ENCODE assay signal across 8 mouse cellular contexts in genomic region chr9:107872350-107873098, GRCm38 (mm10). TPM values are rescaled to one million over a fixed set of nuclear protein-coding genes. Genes with fewer than 3 reads are reported as not detected.
DNase-seq lines count a peak whose midpoint lies in the region; ATAC-seq lines count a peak whose summit lies in the region.

No protein-coding gene starts in this region.

- H3K27ac ChIP-seq in brown adipose tissue, adult 24 weeks (replicated peaks; ENCODE audit: low read depth, low read length), result peak overlapping the region; percentile 90
- H3K27ac ChIP-seq in heart, embryonic 13.5 days (replicated peaks), result peak overlapping the region; percentile 96
- peak overlapping the region; percentile 98 for H3K27ac ChIP-seq in liver, embryonic 12.5 days
- peak overlapping the region; percentile 98 for H3K27ac ChIP-seq in stomach, embryonic 15.5 days

- no peaks in the 10 kb centered on the region for H3K9me3 ChIP-seq in heart, embryonic 13.5 days
- no peaks in the 10 kb centered on the region for H3K9me3 ChIP-seq in liver, embryonic 12.5 days (replicated peaks)
- no peaks in the 10 kb centered on the region for H3K9me3 ChIP-seq in stomach, embryonic 15.5 days

- no peaks in the 10 kb centered on the region for H3K27me3 ChIP-seq in heart, embryonic 13.5 days (replicated peaks)
- peaks cover 9% of the 10 kb centered on the region; the same call in 1 of the 2 replicates for H3K27me3 ChIP-seq in liver, embryonic 12.5 days (replicated peaks)
- no peaks in the 10 kb centered on the region for H3K27me3 ChIP-seq in stomach, embryonic 15.5 days (replicated peaks)

- peak; percentile 95 for ATAC-seq in heart, embryonic 13.5 days (ENCODE audit: extremely low read depth, insufficient number of reproducible peaks, low FRiP score, low TSS enrichment)
- peak; percentile 99 for ATAC-seq in liver, embryonic 12.5 days
- ATAC-seq in stomach, embryonic 15.5 days (ENCODE audit: insufficient read depth, low FRiP score, low read depth), result peak; percentile 99

- H3K36me3 ChIP-seq in heart, embryonic 13.5 days, result peaks cover 14% of the 10 kb centered on the region
- H3K36me3 ChIP-seq in liver, embryonic 12.5 days, result peaks cover 17% of the 10 kb centered on the region
- H3K36me3 ChIP-seq in stomach, embryonic 15.5 days, result no peaks in the 10 kb centered on the region

- peak overlapping the region; percentile 90 for H3K4me2 ChIP-seq in heart, embryonic 13.5 days
- peak overlapping the region; percentile 77 for H3K4me2 ChIP-seq in liver, embryonic 12.5 days
- peak overlapping the region; percentile 73 for H3K4me2 ChIP-seq in stomach, embryonic 15.5 days

- H3K4me3 ChIP-seq in brown adipose tissue, adult 24 weeks (ENCODE audit: insufficient read depth, low read depth, low read length), result peak overlapping the region; percentile 84
- H3K4me3 ChIP-seq in heart, embryonic 13.5 days, result peak overlapping the region; percentile 97
- peak overlapping the region; percentile 77 for H3K4me3 ChIP-seq in liver, embryonic 12.5 days
- peak overlapping the region; percentile 98 for H3K4me3 ChIP-seq in stomach, embryonic 15.5 days (replicated peaks)

- H3K9ac ChIP-seq in heart, embryonic 13.5 days, result peak overlapping the region; percentile 99
- peak overlapping the region; percentile 91 for H3K9ac ChIP-seq in liver, embryonic 12.5 days
- peak overlapping the region; percentile 95 for H3K9ac ChIP-seq in stomach, embryonic 15.5 days

- 0 out of 2 replicates have a peak, but pooled peaks cover 2% of the 10 kb centered on the region for H3K4me1 ChIP-seq in brown adipose tissue, adult 24 weeks (ENCODE audit: control insufficient read depth, insufficient read depth, insufficient read length, low read length)
- peaks cover 21% of the 10 kb centered on the region for H3K4me1 ChIP-seq in heart, embryonic 13.5 days
- H3K4me1 ChIP-seq in liver, embryonic 12.5 days, result peaks cover 28% of the 10 kb centered on the region
- peaks cover 7% of the 10 kb centered on the region; the same call in 1 of the 2 replicates for H3K4me1 ChIP-seq in stomach, embryonic 15.5 days

- WGBS in heart, embryonic 13.5 days, result under 1% methylated on average over 80 of the region's 80 CpGs
- under 1% methylated on average over 80 of the region's 80 CpGs for WGBS in liver, embryonic 12.5 days (ENCODE audit: insufficient replicate concordance)
- WGBS in stomach, embryonic 15.5 days, result under 1% methylated on average over 70 of the region's 80 CpGs

- peak; percentile 95 for DNase-seq in CD4-positive, CD25-positive, alpha-beta regulatory T cell, adult 2 months (ENCODE audit: low read depth, low spot score)
- peak; percentile 64 for DNase-seq in fat pad, adult 2 months (ENCODE audit: extremely low read depth, low read depth, low spot score)
- DNase-seq in kidney, postnatal 10 days, result peak; percentile 96
- peak; percentile 84 to 90 for DNase-seq in natural killer cell, adult 2 months (ENCODE audit: low spot score in 2 of 2)

RNA-seq across cellular contexts. Expression of gene Rbm6, which starts 0.5 kb away (rescaled TPM):
- polyA plus RNA-seq in brown adipose tissue, adult 24 weeks (2012; ENCODE audit: insufficient read depth, insufficient read length, missing spikeins), result 17.6 and 20.0 TPM in 2 replicates
- polyA plus RNA-seq in heart, embryonic 13.5 days (2015; fragmentation: Nextera tagmentation; extraction: Ambion mirVana), result 46.5 and 48.4 TPM in 2 replicates
- 45.7 and 49.2 TPM in 2 replicates for polyA plus RNA-seq in liver, embryonic 12.5 days (2016; fragmentation: Nextera tagmentation; extraction: Ambion mirVana)
- 67.4 and 76.2 TPM in 2 replicates for polyA plus RNA-seq in stomach, embryonic 15.5 days (2015; fragmentation: Nextera tagmentation; extraction: Ambion mirVana)

RNA-seq across cellular contexts. Expression of gene Mon1a, which starts 15.4 kb away (rescaled TPM):
- polyA plus RNA-seq in brown adipose tissue, adult 24 weeks (2012; ENCODE audit: insufficient read depth, insufficient read length, missing spikeins), result 12.6 and 14.3 TPM in 2 replicates
- polyA plus RNA-seq in heart, embryonic 13.5 days (2015; fragmentation: Nextera tagmentation; extraction: Ambion mirVana), result 8.1 and 9.1 TPM in 2 replicates
- 5.7 and 7.4 TPM in 2 replicates for polyA plus RNA-seq in liver, embryonic 12.5 days (2016; fragmentation: Nextera tagmentation; extraction: Ambion mirVana)
- 19.4 and 21.0 TPM in 2 replicates for polyA plus RNA-seq in stomach, embryonic 15.5 days (2015; fragmentation: Nextera tagmentation; extraction: Ambion mirVana)

RNA-seq across cellular contexts. Expression of gene Mst1r, which starts 34.1 kb away (rescaled TPM):
- 0.36 and 1.4 TPM in 2 replicates for polyA plus RNA-seq in brown adipose tissue, adult 24 weeks (2012; ENCODE audit: insufficient read depth, insufficient read length, missing spikeins)
- polyA plus RNA-seq in heart, embryonic 13.5 days (2015; fragmentation: Nextera tagmentation; extraction: Ambion mirVana), result 2.7 and 4.1 TPM in 2 replicates
- 0.57 and 0.92 TPM in 2 replicates for polyA plus RNA-seq in liver, embryonic 12.5 days (2016; fragmentation: Nextera tagmentation; extraction: Ambion mirVana)
- polyA plus RNA-seq in stomach, embryonic 15.5 days (2015; fragmentation: Nextera tagmentation; extraction: Ambion mirVana), result 10.8 TPM in 2 replicates

RNA-seq across cellular contexts. Expression of gene Actl11, which starts 55.7 kb away (rescaled TPM):
- not detected in 2 replicates for polyA plus RNA-seq in brown adipose tissue, adult 24 weeks (2012; ENCODE audit: insufficient read depth, insufficient read length, missing spikeins)
- not detected in 2 replicates for polyA plus RNA-seq in heart, embryonic 13.5 days (2015; fragmentation: Nextera tagmentation; extraction: Ambion mirVana)
- not detected in 2 replicates for polyA plus RNA-seq in liver, embryonic 12.5 days (2016; fragmentation: Nextera tagmentation; extraction: Ambion mirVana)
- not detected in 2 replicates for polyA plus RNA-seq in stomach, embryonic 15.5 days (2015; fragmentation: Nextera tagmentation; extraction: Ambion mirVana)

Comparison
In these comparisons a context has a peak if more than half of its experiments do, and no peak if none do; other contexts are left out.
1. Peak in every context shown above with its lines: DNase-seq, ATAC-seq, H3K4me3 ChIP-seq and H3K27ac ChIP-seq.